Mouse (Mus musculus) c-Kit-positive CD71-negative TER-119-negative erythroid progenitor cells, embryonic 14.5 days (primary cell): Measurements from ENCODE around the gene Gm21244.
"Not testable (repeated sequence)": the region's sequence is repeated elsewhere in the genome, so short reads cannot be mapped to it uniquely, and the experiment has no call there.

Experiments used
- DNase-seq: peaks from one replicate; pipeline ENCODE4 v3.0.0-alpha.2; 2013; ENCODE audit warnings: low read depth

The Gm21244 gene

DNA sequence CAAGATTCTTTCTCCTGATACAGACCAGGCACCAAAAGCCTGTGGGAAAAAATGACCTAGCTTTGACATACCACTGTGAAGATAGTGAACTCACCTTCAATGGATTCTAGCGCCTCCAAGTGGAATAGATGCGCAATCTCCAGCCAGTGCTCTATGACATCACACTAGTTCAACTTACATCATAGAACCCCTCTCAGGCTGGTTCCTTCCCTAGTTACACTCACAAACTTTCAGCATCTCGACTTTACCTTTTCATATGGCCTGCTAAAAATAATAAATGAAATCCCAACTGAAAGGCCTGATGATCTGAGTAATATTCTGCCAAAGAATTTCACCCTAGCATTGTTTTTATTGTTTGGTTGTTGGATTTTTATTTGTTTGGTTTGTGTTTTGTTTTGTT lies at the start of gene Gm21244:
Gm21244 (minus strand) TSS at position 101 of the 400 bp plus-strand sequence.
- not testable (repeated sequence) for DNase-seq
